Comparison of ENCODE assay signal across 8 mouse cellular contexts in the genomic region with DNA sequence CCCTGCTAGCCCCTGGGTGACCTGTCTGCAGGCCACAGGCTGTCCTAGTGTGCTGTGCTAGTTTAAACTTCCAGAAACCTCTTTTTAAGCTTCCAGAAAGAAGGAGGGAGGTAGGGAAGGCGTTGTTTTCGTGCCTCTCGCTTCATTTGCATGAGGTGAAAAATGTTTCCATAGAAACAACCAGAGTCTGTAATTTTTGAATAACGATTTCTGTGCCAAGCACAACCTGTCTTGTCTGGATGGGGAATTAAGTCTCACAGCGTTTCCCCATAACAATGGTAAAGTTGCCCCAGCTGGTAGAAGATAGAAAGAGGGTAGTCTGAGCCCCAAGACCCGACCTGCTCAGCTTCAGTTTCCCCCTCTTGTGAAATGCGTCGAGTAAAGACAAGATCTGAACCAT. TPM values are rescaled to one million over a fixed set of nuclear protein-coding genes. Genes with fewer than 3 reads are reported as not detected.
DNase-seq lines count a peak whose midpoint lies in the region; ATAC-seq and TF ChIP-seq lines count a peak whose summit lies in the region.

No protein-coding gene starts in this region.

- no peaks in the 10 kb centered on the region for H3K79me2 ChIP-seq in heart, adult 2 months (replicated peaks; ENCODE audit: control insufficient read depth, insufficient read depth, low read length)

- ATAC-seq in heart, embryonic 14.5 days (ENCODE audit: insufficient number of reproducible peaks, insufficient read depth, low FRiP score, low read depth) = no peak
- peak; percentile 61 for ATAC-seq in forebrain, embryonic 16.5 days
- ATAC-seq in midbrain, embryonic 11.5 days (ENCODE audit: low FRiP score) = no peak

- H3K9ac ChIP-seq in heart, embryonic 14.5 days (ENCODE audit: low read length) = no peak overlapping the region
- no peak overlapping the region for H3K9ac ChIP-seq in heart, adult 2 months (ENCODE audit: low read depth, low read length)
- H3K9ac ChIP-seq in forebrain, embryonic 16.5 days (replicated peaks; ENCODE audit: low read depth, low read length) = peak overlapping the region; percentile 40
- no peak overlapping the region for H3K9ac ChIP-seq in midbrain, embryonic 11.5 days (ENCODE audit: low read length)

- WGBS in heart, embryonic 14.5 days = 49% methylated on average over 8 of the region's 8 CpGs
- 60% methylated on average over 8 of the region's 8 CpGs for WGBS in heart, adult 2 months
- 8% methylated on average over 8 of the region's 8 CpGs for WGBS in forebrain, embryonic 16.5 days
- 47% methylated on average over 8 of the region's 8 CpGs for WGBS in midbrain, embryonic 11.5 days

- no peak overlapping the region for H3K27ac ChIP-seq in heart, embryonic 14.5 days (replicated peaks in 1 of 2; ENCODE audit: control insufficient read depth in 1 of 2, insufficient read depth in 1 of 2, low read depth in 2 of 2, low read length in 2 of 2)
- H3K27ac ChIP-seq in heart, adult 2 months = no peak overlapping the region
- H3K27ac ChIP-seq in forebrain, embryonic 16.5 days (ENCODE audit: low read length) = peak overlapping the region; percentile 72
- no peak overlapping the region for H3K27ac ChIP-seq in midbrain, embryonic 11.5 days (ENCODE audit: low read depth, low read length)

- H3K9me3 ChIP-seq in heart, embryonic 14.5 days (ENCODE audit: control insufficient read depth, low read length) = no peaks in the 10 kb centered on the region
- no peaks in the 10 kb centered on the region for H3K9me3 ChIP-seq in forebrain, embryonic 16.5 days (ENCODE audit: control insufficient read depth, low read length)
- H3K9me3 ChIP-seq in midbrain, embryonic 11.5 days (ENCODE audit: control insufficient read depth, low read length) = no peaks in the 10 kb centered on the region

- peaks cover 8 to 11% of the 10 kb centered on the region in 2 experiments for H3K4me1 ChIP-seq in heart, embryonic 14.5 days (ENCODE audit: control insufficient read depth in 2 of 2, insufficient read depth in 2 of 2, low read length in 2 of 2)
- H3K4me1 ChIP-seq in heart, adult 2 months (ENCODE audit: control insufficient read depth, insufficient read depth, low read length) = no peaks in the 10 kb centered on the region
- H3K4me1 ChIP-seq in forebrain, embryonic 16.5 days (replicated peaks; ENCODE audit: control insufficient read depth, insufficient read depth, low read length) = peaks cover 25% of the 10 kb centered on the region
- peaks cover 3% of the 10 kb centered on the region; the same call in 1 of the 2 replicates for H3K4me1 ChIP-seq in midbrain, embryonic 11.5 days (ENCODE audit: control insufficient read depth, insufficient read depth, low read length)

- TF ChIP-seq EP300 in heart, adult 2 months (IDR thresholded peaks at IDR 0.05; ENCODE audit: insufficient read depth, low read depth, low read length) = no peak

- H3K36me3 ChIP-seq in heart, embryonic 14.5 days (ENCODE audit: control insufficient read depth, insufficient read depth, low read length) = no peaks in the 10 kb centered on the region
- no peaks in the 10 kb centered on the region for H3K36me3 ChIP-seq in heart, adult 2 months (ENCODE audit: control insufficient read depth, insufficient read depth, low read length)
- H3K36me3 ChIP-seq in forebrain, embryonic 16.5 days (ENCODE audit: control insufficient read depth, insufficient read depth) = no peaks in the 10 kb centered on the region
- no peaks in the 10 kb centered on the region for H3K36me3 ChIP-seq in midbrain, embryonic 11.5 days (ENCODE audit: control insufficient read depth, insufficient read depth, low read length)

- H3K27me3 ChIP-seq in heart, embryonic 14.5 days (ENCODE audit: control insufficient read depth, insufficient read depth, low read length) = peaks cover 11% of the 10 kb centered on the region
- H3K27me3 ChIP-seq in heart, adult 2 months (ENCODE audit: control insufficient read depth, insufficient read depth, low read length) = no peaks in the 10 kb centered on the region
- H3K27me3 ChIP-seq in forebrain, embryonic 16.5 days (replicated peaks; ENCODE audit: control insufficient read depth, insufficient read depth, low read length) = no peaks in the 10 kb centered on the region
- H3K27me3 ChIP-seq in midbrain, embryonic 11.5 days (ENCODE audit: control insufficient read depth, insufficient read depth, low read length) = peaks cover 8% of the 10 kb centered on the region; the same call in 1 of the 2 replicates

- TF ChIP-seq CTCF in heart, adult 2 months (IDR thresholded peaks at IDR 0.05) = no peak
- TF ChIP-seq CTCF in brain, embryonic 14.5 days (IDR thresholded peaks at IDR 0.05; ENCODE audit: borderline replicate concordance, extremely low read depth, insufficient read depth, insufficient read length) = no peak

- no peak for DNase-seq in heart, adult 2 months
- peak; percentile 80 for DNase-seq in brain, embryonic 14.5 days (ENCODE audit: low read depth)
- DNase-seq in midbrain, embryonic 11.5 days (ENCODE audit: low spot score, missing footprints) = no peak
- no peak for DNase-seq in ovary, adult 18-20 months (ENCODE audit: low spot score)
- DNase-seq in cerebellum, adult 8-10 months = no peak
- no peak for DNase-seq in lung, postnatal 25 days (ENCODE audit: low spot score)

- no peak overlapping the region for H3K4me3 ChIP-seq in heart, embryonic 14.5 days (ENCODE audit: control insufficient read depth in 1 of 2, insufficient read depth in 1 of 2, low read depth in 1 of 2, low read length in 2 of 2)
- H3K4me3 ChIP-seq in heart, adult 2 months = no peak overlapping the region
- H3K4me3 ChIP-seq in forebrain, embryonic 16.5 days (replicated peaks; ENCODE audit: low read length) = no peak overlapping the region
- no peak overlapping the region for H3K4me3 ChIP-seq in midbrain, embryonic 11.5 days (ENCODE audit: low read depth, low read length)

- H3K4me2 ChIP-seq in heart, embryonic 14.5 days (ENCODE audit: low read length) = peak overlapping the region; percentile 29; the same call in 1 of the 2 replicates
- peak overlapping the region; percentile 39 for H3K4me2 ChIP-seq in forebrain, embryonic 16.5 days (ENCODE audit: low read length)
- peak overlapping the region; percentile 26; the same call in 1 of the 2 replicates for H3K4me2 ChIP-seq in midbrain, embryonic 11.5 days

- intact Hi-C loops in heart, adult 2 months (cut with DNase I) = loop anchor here (2.0 kb wide), 1 partner anchor 441 kb away; no protein-coding TSS in a partner anchor

- TF ChIP-seq POLR2A in heart, adult 2 months (IDR thresholded peaks at IDR 0.05; ENCODE audit: insufficient read depth, low read depth, low read length) = no peak
- TF ChIP-seq POLR2A in brain, embryonic 14.5 days (IDR thresholded peaks at IDR 0.05; ENCODE audit: borderline replicate concordance, extremely low read depth, insufficient read depth, insufficient read length, poor library complexity, severe bottlenecking) = no peak

RNA-seq across cellular contexts. Expression of a gene that starts 59.3 kb away (rescaled TPM):
- polyA plus RNA-seq in heart, embryonic 14.5 days (2014; fragmentation: Nextera tagmentation; extraction: Ambion mirVana) = 64.2 and 84.4 TPM in 2 replicates
- total RNA-seq in heart, adult 2 months (2021) = under 1 TPM in 1 of 2 experiments, not detected in 1; 0.23 TPM
- polyA plus RNA-seq in heart, adult 2 months (2012; rRNA removed) = 0.90 and 1.3 TPM in 2 replicates
- 303 and 331 TPM in 2 replicates for polyA plus RNA-seq in brain, embryonic 14.5 days (2012; rRNA removed)
- 21.2 and 34.2 TPM in 2 replicates for polyA plus RNA-seq in forebrain, embryonic 16.5 days (2015; fragmentation: Nextera tagmentation; extraction: Ambion mirVana)
- polyA plus RNA-seq in midbrain, embryonic 11.5 days (2014; fragmentation: Nextera tagmentation; extraction: Ambion mirVana) = 75.1 and 76.7 TPM in 2 replicates
